Mouse (Mus musculus) adrenal gland, postnatal 25 days (tissue): ENCODE data around the gene Cmtr2. TPM values are rescaled to one million over a fixed set of nuclear protein-coding genes. Genes with fewer than 3 reads are reported as not detected.

Source experiments
- DNase-seq: peaks from one replicate; pipeline ENCODE4 v3.0.0; 2021; ENCODE audit warnings: mixed read lengths
- total RNA-seq: library from RNA; stranded (reverse); gene quantifications from 2 replicates; pipeline ENCODE4 v1.2.3, GENCODE M21; 2021

Gene Cmtr2
- total RNA-seq, 1 experiment from 2014 or later, result 8.6 TPM

DNA sequence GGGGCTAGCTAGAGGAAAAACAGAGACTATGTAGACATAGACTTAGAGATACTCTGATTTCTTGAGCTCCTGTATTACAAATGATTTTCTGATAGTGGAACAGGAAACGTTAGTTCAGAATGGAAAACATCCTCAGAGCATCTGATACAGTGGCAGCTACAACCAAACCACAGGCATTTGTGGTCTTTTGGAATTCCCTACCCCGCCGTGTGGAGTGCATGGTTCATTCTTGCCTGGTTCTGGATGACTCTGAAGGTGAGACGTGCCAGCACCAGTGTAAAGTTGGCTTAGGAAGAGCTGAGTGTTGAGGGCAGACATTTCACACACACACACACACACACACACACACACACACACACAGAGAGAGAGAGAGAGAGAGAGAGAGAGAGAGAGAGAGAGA lies 38.5 kb downstream of the Cmtr2 start:
- no peak for DNase-seq

GRCm38 (mm10) chr8:110265796-110266305 lies 50.4 kb downstream of the Cmtr2 start:
- DNase-seq, result no peak

- DNase-seq, result peak; percentile 61
These were observed 51.3 kb downstream of the Cmtr2 start, which contains the start of gene Hydin for GRCm38 (mm10) chr8:110266741-110267140. TSS of gene Hydin (plus strand) at chr8:110266977.

DNA sequence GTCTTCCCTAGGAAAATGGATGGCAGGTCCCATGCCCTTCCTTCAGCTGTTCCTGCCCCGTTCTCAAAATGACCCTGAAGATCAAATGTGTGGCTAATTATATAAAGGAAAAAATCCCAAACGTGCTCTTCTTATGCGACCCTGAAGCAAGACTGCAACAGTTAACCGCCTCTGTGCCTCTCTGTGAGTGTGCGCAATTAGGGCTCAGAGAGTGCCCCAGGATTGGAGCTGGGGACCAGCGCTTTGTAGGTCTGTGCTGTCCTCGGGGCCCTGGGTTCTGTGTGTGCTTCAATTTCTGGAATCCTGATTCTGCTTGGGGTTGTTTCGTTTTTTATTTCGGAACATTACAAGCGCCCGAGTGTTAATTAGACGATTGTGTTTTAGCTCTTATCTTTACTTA lies 51.8 kb downstream of the Cmtr2 start:
- DNase-seq, result no peak

DNA sequence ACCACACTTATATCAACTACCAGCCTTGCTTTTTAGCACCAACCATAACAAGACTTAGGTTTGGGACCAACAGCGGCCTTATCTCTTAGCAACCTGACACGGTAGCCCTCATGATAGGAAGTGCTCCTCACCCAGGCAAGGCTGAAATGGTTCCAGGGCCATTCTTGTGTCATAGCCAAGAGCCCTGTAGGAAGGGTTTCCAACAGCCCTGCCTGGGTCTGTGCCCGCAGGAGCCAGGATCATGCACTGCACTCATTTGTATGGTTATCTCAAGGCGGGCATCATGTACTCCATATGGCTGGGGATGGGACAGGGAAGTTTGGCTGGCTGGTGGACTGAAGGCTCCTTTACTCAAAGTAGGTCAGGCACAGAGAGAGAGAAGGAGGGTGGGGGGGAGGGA lies 55.2 kb downstream of the Cmtr2 start:
- no peak for DNase-seq

DNA sequence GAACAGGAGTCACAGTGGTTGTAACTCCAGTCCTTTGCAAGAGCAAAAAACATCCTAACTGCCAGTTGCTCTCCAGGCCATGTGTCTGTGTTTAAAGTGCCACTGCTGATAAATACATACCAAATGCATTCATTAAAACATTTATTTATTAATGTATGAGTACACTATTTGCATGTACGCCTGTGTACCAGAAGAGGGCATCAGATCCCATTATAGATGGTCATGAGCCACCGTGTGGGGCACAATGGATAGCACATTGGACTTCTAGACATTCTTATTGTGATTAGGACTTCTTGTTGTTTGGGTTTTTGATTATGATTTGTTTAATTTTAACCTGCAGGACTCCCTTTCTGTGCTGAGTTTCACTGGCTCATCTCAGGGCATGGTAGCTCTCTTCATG lies 57.9 kb downstream of the Cmtr2 start:
- DNase-seq, result no peak

Other genes starting within 250 kb of the Cmtr2 start
- gene Tat, start 225.2 kb upstream of the Cmtr2 start, total RNA-seq, result 6.9 TPM in 1 of 2 replicates, not detected in the other
- 0.27 and 0.62 TPM in 2 replicates for gene Chst4, start 175.9 kb upstream of the Cmtr2 start, total RNA-seq
- gene Zfp612, start 135.9 kb upstream of the Cmtr2 start, total RNA-seq, result 9.0 and 10.0 TPM in 2 replicates
- not detected in 2 replicates for gene Gm21964, start 114.5 kb upstream of the Cmtr2 start, total RNA-seq
- gene Gm17720, start 112.9 kb upstream of the Cmtr2 start, total RNA-seq, result not detected in 2 replicates
- 0.52 TPM in 1 of 2 replicates, not detected in the other for gene Calb2, start 47.5 kb upstream of the Cmtr2 start, total RNA-seq
- 0.33 and 0.49 TPM in 2 replicates for gene Hydin, start 51.3 kb downstream of the Cmtr2 start, total RNA-seq